Mouse (Mus musculus) bone marrow, adult 2 months (tissue): ENCODE data around the gene Zfp598. TPM values are rescaled to one million over a fixed set of nuclear protein-coding genes. Genes with fewer than 3 reads are reported as not detected.
A peak's percentile ranks its signal among the peaks of the same experiment; 100 is the strongest.

Experiments used
- H3K27ac ChIP-seq: fragments of 200-500 bp; 2 replicates; pipeline ENCODE4 v1.5.1; 2012; ENCODE audit warnings: low read depth, mild to moderate bottlenecking, control low read depth, inconsistent platforms, low read length; ENCODE audit not compliant: control insufficient read depth, poor library complexity, insufficient read depth
- H3K4me1 ChIP-seq: fragments of 200-500 bp; 2 replicates; pipeline ENCODE4 v1.6.1; 2011; ENCODE audit warnings: low read length; ENCODE audit not compliant: control insufficient read depth, insufficient read depth
- H3K4me3 ChIP-seq: fragments of 200-500 bp; replicated peaks from 2 replicates; pipeline ENCODE3; 2011; ENCODE audit warnings: mild to moderate bottlenecking, low read depth, low read length, control low read depth; ENCODE audit not compliant: control insufficient read depth
- CTCF ChIP-seq: fragments of 200-500 bp; IDR thresholded peaks from 2 replicates; pipeline ENCODE4 v1.5.1; 2011; ENCODE audit warnings: low read length, control low read depth; ENCODE audit not compliant: control insufficient read depth, insufficient read depth
- POLR2A ChIP-seq: fragments of 200-500 bp; IDR thresholded peaks from 2 replicates; pipeline ENCODE4 v1.6.1; 2011; ENCODE audit warnings: low read depth, mild to moderate bottlenecking, control low read depth, low read length, borderline replicate concordance; ENCODE audit not compliant: control insufficient read depth
- WGBS: fragments of 180-500 bp; shearing (Covaris S2); methylation state at CpG from one replicate; pipeline ENCODE4 v1.1.7; 2018; 5-methylcytosine and 5-hydroxymethylcytosine counted together
- polyA plus RNA-seq: library from polyadenylated mRNA; stranded (reverse); fragments of >200 nt; gene quantifications from 2 replicates; pipeline ENCODE4 v1.2.4, GENCODE M21; 2011; ENCODE audit warnings: low replicate concordance; ENCODE audit not compliant: missing spikeins, insufficient read depth, insufficient read length

Gene Zfp598
- 19.6 and 29.3 TPM in 2 replicates for polyA plus RNA-seq

- WGBS: under 1% methylated on average over 79 of the region's 80 CpGs
- H3K4me1 ChIP-seq: peaks cover 2% of the 10 kb centered on the region
- TF ChIP-seq POLR2A (no peak; the same call in 1 of the 2 replicates), CTCF (no peak)
These were observed at the start of gene Zfp598 for GRCm38 (mm10) chr17:24669545-24670245. TSS of gene Zfp598 (plus strand) at chr17:24669687.

GRCm38 (mm10) chr17:24625472-24625871, 44.0 kb upstream of the Zfp598 start:
- 75% methylated on average over 8 of the region's 8 CpGs for WGBS
- H3K4me1 ChIP-seq: no peaks in the 10 kb centered on the region; the same call in 1 of the 2 replicates

More at GRCm38 (mm10) chr17:24669545-24670245, at the start of gene Zfp598:
- Histone ChIP-seq H3K27ac (peak within 1 kb of the TSS; percentile 79), H3K4me3 (peak within 1 kb of the TSS; percentile 94)

GRCm38 (mm10) chr17:24628646-24629045, 40.8 kb upstream of the Zfp598 start:
- H3K27ac ChIP-seq: no peak overlapping the region
- H3K4me1 ChIP-seq: peaks cover 7% of the 10 kb centered on the region
- TF ChIP-seq POLR2A (no peak), CTCF (peak; percentile 92)
- WGBS: 28% methylated on average over 5 of the region's 5 CpGs
- H3K4me3 ChIP-seq: no peak overlapping the region

More at GRCm38 (mm10) chr17:24625472-24625871, 44.0 kb upstream of the Zfp598 start:
- TF ChIP-seq CTCF: no peak
- no peak for TF ChIP-seq POLR2A
- no peak overlapping the region for H3K4me3 ChIP-seq
- H3K27ac ChIP-seq: no peak overlapping the region

- no peak overlapping the region for H3K27ac ChIP-seq
- WGBS: 93% methylated on average over 14 of the region's 14 CpGs
- TF ChIP-seq CTCF (no peak), POLR2A (no peak)
- H3K4me1 ChIP-seq: peaks cover 7% of the 10 kb centered on the region
- no peak overlapping the region for H3K4me3 ChIP-seq
These were observed 39.4 kb upstream of the Zfp598 start for GRCm38 (mm10) chr17:24630072-24630471.

GRCm38 (mm10) chr17:24632167-24632812, 37.2 kb upstream of the Zfp598 start, which contains the start of the genes Tsc2 and Nthl1:
TSS of gene Tsc2 (minus strand) at chr17:24632630.
TSS of gene Nthl1 (plus strand) at chr17:24632680.
- Histone ChIP-seq H3K4me3 (peak within 1 kb of the TSS; percentile 96), H3K4me1 (peaks cover 7% of the 10 kb centered on the region), H3K27ac (peak within 1 kb of the TSS; percentile 53)
- whole genome bisulfite sequencing: under 1% methylated on average over 51 of the region's 51 CpGs
- TF ChIP-seq POLR2A (peak; percentile 73; the same call in 1 of the 2 replicates), CTCF (no peak)

GRCm38 (mm10) chr17:24632813-24633449, 36.6 kb upstream of the Zfp598 start:
- TF ChIP-seq CTCF: no peak
- 11% methylated on average over 22 of the region's 22 CpGs for WGBS
- H3K4me3 ChIP-seq: peak overlapping the region; percentile 96
- H3K4me1 ChIP-seq: peaks cover 7% of the 10 kb centered on the region
- peak overlapping the region; percentile 53 for H3K27ac ChIP-seq

GRCm38 (mm10) chr17:24633831-24634230, 35.7 kb upstream of the Zfp598 start:
- H3K4me1 ChIP-seq: peaks cover 7% of the 10 kb centered on the region
- H3K27ac ChIP-seq: no peak overlapping the region
- no peak for TF ChIP-seq CTCF
- TF ChIP-seq POLR2A: no peak
- no peak overlapping the region for H3K4me3 ChIP-seq
- 64% methylated on average over 11 of the region's 11 CpGs for WGBS

- peaks cover 7% of the 10 kb centered on the region for H3K4me1 ChIP-seq
- H3K27ac ChIP-seq: no peak overlapping the region
- TF ChIP-seq CTCF: no peak
- no peak for TF ChIP-seq POLR2A
- 43% methylated on average over 4 of the region's 4 CpGs for WGBS
- H3K4me3 ChIP-seq: no peak overlapping the region
These were observed 34.5 kb upstream of the Zfp598 start for GRCm38 (mm10) chr17:24635024-24635423.
